Mouse (Mus musculus): Measurements from ENCODE around the gene Olfr263. TPM values are rescaled to one million over a fixed set of nuclear protein-coding genes. Genes with fewer than 3 reads are reported as not detected.

Gene Olfr263
- total RNA-seq, 2 experiments from 2014 or later = not detected

- peak; percentile 84 to 98 for DNase-seq (ENCODE audit: low spot score in 2 of 2)
- H3K4me3 ChIP-seq = peak overlapping the region; percentile 76
- TF ChIP-seq CTCF (conservative IDR thresholded peaks at IDR 0.05) = no peak
- peak overlapping the region; percentile 28; the same call in 1 of the 2 replicates for H3K27ac ChIP-seq
Observed at GRCm38 (mm10) chr13:21160657-21161590, 31.5 kb downstream of the Olfr263 start.

GRCm38 (mm10) chr13:21161591-21161990 is 32.2 kb downstream of the Olfr263 start:
- no peak for DNase-seq (ENCODE audit: low spot score in 2 of 2)
- TF ChIP-seq CTCF (conservative IDR thresholded peaks at IDR 0.05) = no peak
- Histone ChIP-seq H3K27ac (no peak overlapping the region), H3K4me3 (peak overlapping the region; percentile 76)

GRCm38 (mm10) chr13:21162591-21162990 is 33.2 kb downstream of the Olfr263 start:
- no peak overlapping the region for H3K27ac ChIP-seq
- TF ChIP-seq CTCF (conservative IDR thresholded peaks at IDR 0.05) = no peak
- no peak overlapping the region for H3K4me3 ChIP-seq
- no peak for DNase-seq (ENCODE audit: low spot score in 2 of 2)

GRCm38 (mm10) chr13:21166936-21167909 is 37.8 kb downstream of the Olfr263 start:
- 0 out of 2 replicates have a peak, but pooled peaks have one; percentile 1 for TF ChIP-seq CTCF (conservative IDR thresholded peaks at IDR 0.05)
- peak overlapping the region; percentile 60 for H3K4me3 ChIP-seq
- peak; percentile 79 to 87 for DNase-seq (ENCODE audit: low spot score in 2 of 2)
- H3K27ac ChIP-seq = peak overlapping the region; percentile 11; the same call in 1 of the 2 replicates

GRCm38 (mm10) chr13:21167910-21168300 is 38.5 kb downstream of the Olfr263 start:
- peak overlapping the region; percentile 57; the same call in 1 of the 2 replicates for H3K27ac ChIP-seq
- DNase-seq (ENCODE audit: low spot score in 2 of 2) = peak in 1 of 2 experiments; percentile 37

GRCm38 (mm10) chr13:21168371-21169011 is 39.1 kb downstream of the Olfr263 start:
- Histone ChIP-seq H3K27ac (peak overlapping the region; percentile 57), H3K4me3 (peak overlapping the region; percentile 60)
- TF ChIP-seq CTCF (conservative IDR thresholded peaks at IDR 0.05) = no peak
- no peak for DNase-seq (ENCODE audit: low spot score in 2 of 2)

More at GRCm38 (mm10) chr13:21167910-21168300, 38.5 kb downstream of the Olfr263 start:
- peak overlapping the region; percentile 60 for H3K4me3 ChIP-seq
- TF ChIP-seq CTCF (conservative IDR thresholded peaks at IDR 0.05) = no peak

GRCm38 (mm10) chr13:21169121-21169656 is 39.8 kb downstream of the Olfr263 start:
- peak overlapping the region; percentile 60 for H3K4me3 ChIP-seq
- no peak for TF ChIP-seq CTCF (conservative IDR thresholded peaks at IDR 0.05)
- peak overlapping the region; percentile 57 for H3K27ac ChIP-seq
- no peak for DNase-seq (ENCODE audit: low spot score in 2 of 2)

- DNase-seq (ENCODE audit: low spot score in 2 of 2) = peak; percentile 73 to 75
Observed at GRCm38 (mm10) chr13:21169657-21170430, 40.4 kb downstream of the Olfr263 start.

GRCm38 (mm10) chr13:21170431-21171155 is 41.2 kb downstream of the Olfr263 start:
- H3K4me3 ChIP-seq = peak overlapping the region; percentile 55

More at GRCm38 (mm10) chr13:21169657-21170430, 40.4 kb downstream of the Olfr263 start:
- peak overlapping the region; percentile 43; the same call in 1 of the 2 replicates for H3K27ac ChIP-seq
- no peak for TF ChIP-seq CTCF (conservative IDR thresholded peaks at IDR 0.05)
- peak overlapping the region; percentile 60 for H3K4me3 ChIP-seq

GRCm38 (mm10) chr13:21171156-21171530 is 41.7 kb downstream of the Olfr263 start:
- Histone ChIP-seq H3K4me3 (peak overlapping the region; percentile 55), H3K27ac (no peak overlapping the region)
- DNase-seq (ENCODE audit: low spot score in 2 of 2) = no peak
- TF ChIP-seq CTCF (conservative IDR thresholded peaks at IDR 0.05) = no peak

More at GRCm38 (mm10) chr13:21170431-21171155, 41.2 kb downstream of the Olfr263 start:
- DNase-seq (ENCODE audit: low spot score in 2 of 2) = no peak
- TF ChIP-seq CTCF (conservative IDR thresholded peaks at IDR 0.05) = no peak
- H3K27ac ChIP-seq = no peak overlapping the region

Data from layer of hippocampus, adult 2 months (tissue).